ENCODE assay signal across 28 mouse cellular contexts in the genomic region with DNA sequence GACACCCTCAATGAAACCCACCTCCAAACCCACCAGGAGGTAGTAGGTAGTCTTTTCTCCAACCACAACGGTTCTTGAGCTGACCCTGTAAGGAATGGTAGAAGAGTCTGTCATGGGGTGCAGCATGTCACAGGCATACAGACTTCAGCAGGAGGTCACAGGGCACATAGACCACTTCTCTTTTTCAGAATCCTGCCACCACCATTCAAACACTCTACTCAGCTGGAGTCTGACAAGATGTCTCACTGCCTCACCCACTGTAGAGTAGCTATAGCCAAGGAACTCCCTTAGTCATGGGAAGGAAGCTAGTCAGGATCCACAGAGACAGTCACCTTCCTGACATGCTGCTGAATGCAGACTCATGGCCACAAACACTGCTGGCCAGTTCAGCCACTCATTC. TPM values are rescaled to one million over a fixed set of nuclear protein-coding genes. Genes with fewer than 3 reads are reported as not detected.
DNase-seq lines count a peak whose midpoint lies in the region; ATAC-seq and TF ChIP-seq lines count a peak whose summit lies in the region.
"Had no signal": no experiment of that assay in that cellular context is flagged by ENCODE, and none has a peak within 500 bp of the region (broad histone marks: within the 10 kb centered on the region; RNA-seq: fewer than 3 reads in every experiment).

No protein-coding gene starts in this region.

- no peak overlapping the region for H3K4me2 ChIP-seq in liver, postnatal 0 days (ENCODE audit: low read depth, low read length)
- H3K4me2 ChIP-seq in forebrain, embryonic 16.5 days (ENCODE audit: low read length) = no peak overlapping the region
- H3K4me2 ChIP-seq: embryonic facial prominence, embryonic 13.5 days; heart, embryonic 13.5 days; hindbrain, embryonic 13.5 days; lung, embryonic 15.5 days; midbrain, embryonic 11.5 days had no signal

- H3K36me3 ChIP-seq in heart, embryonic 10.5 days = peaks cover 20% of the 10 kb centered on the region
- peaks cover under 1% of the 10 kb centered on the region for H3K36me3 ChIP-seq in heart, adult 2 months (ENCODE audit: control insufficient read depth, insufficient read depth, low read length)
- 0 out of 2 replicates have a peak, but pooled peaks cover 2% of the 10 kb centered on the region for H3K36me3 ChIP-seq in liver, postnatal 0 days (replicated peaks; ENCODE audit: insufficient read depth, low read length)
- peaks cover 2% of the 10 kb centered on the region; the same call in 1 of the 2 replicates for H3K36me3 ChIP-seq in splenic B cell, adult 2 months (ENCODE audit: control insufficient read depth, insufficient read depth, low read length, poor library complexity, severe bottlenecking)
- no peaks in the 10 kb centered on the region; the same call in 1 of the 2 replicates for H3K36me3 ChIP-seq in forebrain, embryonic 16.5 days (ENCODE audit: control insufficient read depth, insufficient read depth)

- H3K9me3 ChIP-seq in heart, embryonic 10.5 days = no peaks in the 10 kb centered on the region
- H3K9me3 ChIP-seq in liver, postnatal 0 days (ENCODE audit: low read length) = no peaks in the 10 kb centered on the region
- no peaks in the 10 kb centered on the region for H3K9me3 ChIP-seq in forebrain, embryonic 16.5 days (ENCODE audit: control insufficient read depth, low read length)
- H3K9me3 ChIP-seq: embryonic facial prominence, embryonic 13.5 days; heart, embryonic 13.5 days; hindbrain, embryonic 13.5 days; lung, embryonic 15.5 days had no signal

- peaks cover 5% of the 10 kb centered on the region for H3K79me2 ChIP-seq in heart, adult 2 months (replicated peaks; ENCODE audit: control insufficient read depth, insufficient read depth, low read length)

- no peak overlapping the region for H3K9ac ChIP-seq in heart, adult 2 months (ENCODE audit: low read depth, low read length)
- H3K9ac ChIP-seq in liver, postnatal 0 days (replicated peaks) = no peak overlapping the region
- no peak overlapping the region for H3K9ac ChIP-seq in forebrain, embryonic 16.5 days (replicated peaks; ENCODE audit: low read depth, low read length)
- H3K9ac ChIP-seq: embryonic facial prominence, embryonic 13.5 days; heart, embryonic 13.5 days; hindbrain, embryonic 13.5 days; lung, embryonic 15.5 days had no signal

- no peak overlapping the region for H3K4me3 ChIP-seq in heart, embryonic 10.5 days
- no peak overlapping the region for H3K4me3 ChIP-seq in heart, adult 2 months
- no peak overlapping the region for H3K4me3 ChIP-seq in liver, postnatal 0 days (ENCODE audit: low read depth, low read length)
- no peak overlapping the region for H3K4me3 ChIP-seq in gastrocnemius, adult 2 months
- H3K4me3 ChIP-seq in forebrain, embryonic 16.5 days (replicated peaks; ENCODE audit: low read length) = no peak overlapping the region
- H3K4me3 ChIP-seq: embryonic facial prominence, embryonic 13.5 days; heart, embryonic 13.5 days; hindbrain, embryonic 13.5 days; left cerebral cortex, adult 2 months; lung, embryonic 15.5 days had no signal

- peak; percentile 88 for ATAC-seq in common myeloid progenitor, adult 5-6 weeks (replicated peaks; ENCODE audit: low read depth, poor library complexity, severe bottlenecking)
- peak; percentile 55; the same call in 1 of the 2 replicates for ATAC-seq in liver, postnatal 0 days
- no peak for ATAC-seq in forebrain, embryonic 16.5 days
- ATAC-seq: forebrain, embryonic 14.5 days; inflammation-experienced regulatory T-cells, adult 6 months; Patski had no signal

- TF ChIP-seq POLR2A in heart, adult 2 months (IDR thresholded peaks at IDR 0.05; ENCODE audit: insufficient read depth, low read depth, low read length) = no peak

- intact Hi-C loops in heart, adult 2 months (cut with DNase I) = no loop called here
- intact Hi-C loops in gastrocnemius, adult 2 months (cut with DNase I) = no loop called here

- no peaks in the 10 kb centered on the region for H3K27me3 ChIP-seq in heart, embryonic 10.5 days (ENCODE audit: insufficient read depth, poor library complexity, severe bottlenecking)
- H3K27me3 ChIP-seq in heart, adult 2 months (ENCODE audit: control insufficient read depth, insufficient read depth, low read length) = no peaks in the 10 kb centered on the region
- H3K27me3 ChIP-seq in liver, postnatal 0 days (ENCODE audit: insufficient read depth, low read length) = no peaks in the 10 kb centered on the region
- H3K27me3 ChIP-seq in splenic B cell, adult 2 months (ENCODE audit: control insufficient read depth, insufficient read depth, low read length, poor library complexity, severe bottlenecking) = no peaks in the 10 kb centered on the region
- H3K27me3 ChIP-seq in forebrain, embryonic 16.5 days (replicated peaks; ENCODE audit: control insufficient read depth, insufficient read depth, low read length) = no peaks in the 10 kb centered on the region
- H3K27me3 ChIP-seq: embryonic facial prominence, embryonic 13.5 days; heart, embryonic 13.5 days; hindbrain, embryonic 13.5 days; lung, embryonic 15.5 days; Patski had no signal

- no peak for TF ChIP-seq EP300 in heart, adult 2 months (IDR thresholded peaks at IDR 0.05; ENCODE audit: insufficient read depth, low read depth, low read length)
- no peak for TF ChIP-seq EP300 in liver, postnatal 0 days (IDR thresholded peaks at IDR 0.05; ENCODE audit: low read depth)

- H3K27ac ChIP-seq in heart, embryonic 10.5 days = no peak overlapping the region
- H3K27ac ChIP-seq in heart, adult 2 months = no peak overlapping the region
- no peak overlapping the region for H3K27ac ChIP-seq in liver, postnatal 0 days (ENCODE audit: low read depth)
- no peak overlapping the region for H3K27ac ChIP-seq in gastrocnemius, adult 2 months
- H3K27ac ChIP-seq in forebrain, embryonic 16.5 days (ENCODE audit: low read length) = no peak overlapping the region
- H3K27ac ChIP-seq: embryonic facial prominence, embryonic 13.5 days; heart, embryonic 13.5 days; hindbrain, embryonic 13.5 days; kidney, postnatal 0 days; left cerebral cortex, adult 2 months; lung, embryonic 15.5 days had no signal

- TF ChIP-seq CTCF in heart, adult 2 months (IDR thresholded peaks at IDR 0.05) = no peak
- TF ChIP-seq CTCF in liver, postnatal 0 days (IDR thresholded peaks at IDR 0.05; ENCODE audit: low read depth) = no peak
- TF ChIP-seq CTCF in gastrocnemius, adult 2 months (IDR thresholded peaks at IDR 0.05) = no peak

- peak; percentile 52 for DNase-seq in heart, embryonic 10.5 days (ENCODE audit: low spot score)
- DNase-seq in heart, adult 2 months = no peak
- DNase-seq in liver, postnatal 0 days = no peak
- peak; percentile 16 for DNase-seq in splenic B cell, adult 2 months (ENCODE audit: low read depth, low spot score)
- no peak for DNase-seq in gastrocnemius, adult 2 months
- DNase-seq: adrenal gland, postnatal 36 days; cerebellum, adult 11 months; cerebellum, postnatal 14 days; embryo, embryonic 11 days; gastrocnemius, postnatal 10 days; heart, postnatal 14 days; kidney, adult 2 months; lung, postnatal 36 days; right cerebral cortex, postnatal 25 days; spleen, adult 18-20 months; thymus, postnatal 25 days had no signal

- peaks cover 5% of the 10 kb centered on the region; the same call in 1 of the 2 replicates for H3K4me1 ChIP-seq in heart, embryonic 10.5 days
- H3K4me1 ChIP-seq in heart, adult 2 months (ENCODE audit: control insufficient read depth, insufficient read depth, low read length) = peaks cover 2% of the 10 kb centered on the region
- H3K4me1 ChIP-seq in liver, postnatal 0 days (ENCODE audit: insufficient read depth) = no peaks in the 10 kb centered on the region
- no peaks in the 10 kb centered on the region; the same call in 1 of the 2 replicates for H3K4me1 ChIP-seq in forebrain, embryonic 16.5 days (replicated peaks; ENCODE audit: control insufficient read depth, insufficient read depth, low read length)
- H3K4me1 ChIP-seq: embryonic facial prominence, embryonic 13.5 days; hindbrain, embryonic 13.5 days had no signal

- WGBS in heart, embryonic 10.5 days = 85% methylated on average over 1 of the region's 1 CpGs
- WGBS in heart, adult 2 months = 86% methylated on average over 1 of the region's 1 CpGs
- 44% methylated on average over 1 of the region's 1 CpGs for WGBS in liver, postnatal 0 days (ENCODE audit: insufficient replicate concordance)
- 95% methylated on average over 1 of the region's 1 CpGs for WGBS in forebrain, embryonic 16.5 days

RNA-seq across cellular contexts. Expression of a gene that starts 17.4 kb away (rescaled TPM):
- 48.5 and 58.6 TPM in 2 replicates for polyA plus RNA-seq in heart, embryonic 10.5 days (2016; fragmentation: Nextera tagmentation; extraction: Ambion mirVana)
- total RNA-seq in heart, adult 2 months (2021) = 10 to 100 TPM; 53.7 to 58.9 TPM
- 9.5 and 20.1 TPM in 2 replicates for polyA plus RNA-seq in heart, adult 2 months (2012; rRNA removed)
- total RNA-seq in common myeloid progenitor, adult 5-6 weeks (2017) = 98.8 and 105 TPM in 2 replicates
- 15.7 and 19.8 TPM in 2 replicates for polyA plus RNA-seq in liver, postnatal 0 days (2015; fragmentation: Nextera tagmentation; extraction: Ambion mirVana)
- total RNA-seq in gastrocnemius, adult 2 months (2021) = 10 to 100 TPM; 51.2 to 55.7 TPM
- polyA plus RNA-seq in forebrain, embryonic 16.5 days (2015; fragmentation: Nextera tagmentation; extraction: Ambion mirVana) = 79.1 and 85.8 TPM in 2 replicates

Comparison
In these comparisons a context has a peak if more than half of its experiments do, and no peak if none do; other contexts are left out.
1. DNase-seq: peak in heart, embryonic 10.5 days (single experiment) and splenic B cell, adult 2 months (single experiment); none in heart, adult 2 months (0 of 2), liver, postnatal 0 days (single experiment) and gastrocnemius, adult 2 months (single experiment).